Mouse (Mus musculus) layer of hippocampus, adult 11-12 months (tissue): ENCODE data around the gene Fzd5.

Experiments used
- DNase-seq: peaks from one replicate; pipeline ENCODE4 v3.0.0; 2022; ENCODE audit warnings: low spot score

Fzd5 gene

DNA sequence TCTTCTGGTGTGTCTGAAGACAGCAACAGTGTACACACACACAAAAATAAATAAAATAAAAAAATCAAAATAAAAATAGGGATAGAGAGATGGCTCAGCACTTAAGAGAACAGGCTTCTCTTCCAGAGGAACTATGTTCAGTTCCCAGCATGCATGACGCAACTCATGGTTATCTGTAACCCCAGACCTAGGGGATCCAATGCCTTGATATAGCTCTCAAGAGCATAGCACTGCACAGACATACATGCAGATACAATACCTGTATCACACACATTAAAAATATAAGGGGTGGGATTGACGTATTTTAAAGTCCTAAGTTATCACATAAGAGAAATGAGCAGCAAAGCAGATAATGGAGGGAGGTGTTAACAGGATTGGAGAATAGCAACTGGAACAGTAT lies 53.1 kb downstream of the Fzd5 start:
- no peak for DNase-seq

GRCm38 (mm10) chr1:64683039-64683438 lies 54.5 kb downstream of the Fzd5 start:
- DNase-seq = no peak

DNA sequence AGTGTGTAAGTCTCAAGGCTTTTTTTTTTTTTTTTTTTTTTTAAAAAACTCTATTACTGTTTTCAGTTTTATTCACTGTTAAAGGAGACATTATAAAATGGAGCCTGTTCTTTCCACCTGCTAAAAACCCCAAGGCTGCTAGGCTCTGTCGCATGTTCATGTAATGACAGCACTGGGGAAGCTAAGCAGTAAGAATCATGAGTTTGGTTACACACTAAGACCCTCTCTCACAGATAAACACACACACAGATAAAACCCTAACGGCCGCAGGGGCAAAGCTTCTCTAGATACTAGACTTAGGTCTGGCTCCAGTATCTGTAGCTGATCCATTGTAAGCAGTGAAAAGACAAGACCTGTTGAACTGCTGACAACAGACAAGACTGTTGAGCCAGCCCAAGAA lies 56.1 kb downstream of the Fzd5 start:
- DNase-seq = no peak
